Comparison of ENCODE assay signal across 29 mouse cellular contexts in genomic region chr12:25947107-25947506, GRCm38 (mm10).
DNase-seq lines count a peak whose midpoint lies in the region; ATAC-seq and TF ChIP-seq lines count a peak whose summit lies in the region.
"Had no signal": no experiment of that assay in that cellular context is flagged by ENCODE, and none has a peak within 500 bp of the region (broad histone marks: within the 10 kb centered on the region; RNA-seq: fewer than 3 reads in every experiment).

No protein-coding gene starts in this region.

- no peaks in the 10 kb centered on the region for H3K27me3 ChIP-seq in midbrain, postnatal 0 days (ENCODE audit: insufficient read depth, low read length)
- no peaks in the 10 kb centered on the region for H3K27me3 ChIP-seq in midbrain, embryonic 11.5 days (ENCODE audit: control insufficient read depth, insufficient read depth, low read length)
- H3K27me3 ChIP-seq in midbrain, embryonic 15.5 days (replicated peaks): no peaks in the 10 kb centered on the region
- no peaks in the 10 kb centered on the region for H3K27me3 ChIP-seq in intestine, postnatal 0 days (replicated peaks; ENCODE audit: control insufficient read depth, insufficient read depth, low read length)
- H3K27me3 ChIP-seq: embryonic facial prominence, embryonic 15.5 days; forebrain, embryonic 12.5 days; heart, embryonic 15.5 days; intestine, embryonic 15.5 days; limb, embryonic 12.5 days; midbrain, embryonic 12.5 days; neural tube, embryonic 15.5 days had no signal

- TF ChIP-seq CTCF in midbrain, postnatal 0 days (IDR thresholded peaks at IDR 0.05): no peak
- no peak for TF ChIP-seq CTCF in intestine, postnatal 0 days (IDR thresholded peaks at IDR 0.05; ENCODE audit: low read depth)

- 87% methylated on average over 7 of the region's 7 CpGs for WGBS in midbrain, postnatal 0 days
- WGBS in midbrain, embryonic 11.5 days: 88% methylated on average over 7 of the region's 7 CpGs
- WGBS in midbrain, embryonic 15.5 days: 86% methylated on average over 7 of the region's 7 CpGs
- 82% methylated on average over 7 of the region's 7 CpGs for WGBS in intestine, postnatal 0 days

- no peak overlapping the region for H3K4me2 ChIP-seq in midbrain, postnatal 0 days (ENCODE audit: low read depth, low read length, poor library complexity, severe bottlenecking)
- H3K4me2 ChIP-seq in midbrain, embryonic 11.5 days: no peak overlapping the region
- H3K4me2 ChIP-seq in midbrain, embryonic 15.5 days: no peak overlapping the region
- no peak overlapping the region for H3K4me2 ChIP-seq in intestine, postnatal 0 days (replicated peaks; ENCODE audit: low read depth)
- H3K4me2 ChIP-seq: embryonic facial prominence, embryonic 15.5 days; forebrain, embryonic 12.5 days; heart, embryonic 15.5 days; hindbrain, embryonic 14.5 days; intestine, embryonic 15.5 days; limb, embryonic 12.5 days; liver, embryonic 11.5 days; midbrain, embryonic 12.5 days; neural tube, embryonic 15.5 days had no signal

- H3K9ac ChIP-seq in midbrain, postnatal 0 days (replicated peaks; ENCODE audit: low read length, poor library complexity, severe bottlenecking): no peak overlapping the region
- no peak overlapping the region for H3K9ac ChIP-seq in midbrain, embryonic 11.5 days (ENCODE audit: low read length)
- no peak overlapping the region for H3K9ac ChIP-seq in midbrain, embryonic 15.5 days
- no peak overlapping the region for H3K9ac ChIP-seq in intestine, postnatal 0 days (ENCODE audit: low read depth, low read length)
- H3K9ac ChIP-seq: embryonic facial prominence, embryonic 15.5 days; forebrain, embryonic 12.5 days; forebrain, postnatal 0 days; heart, embryonic 15.5 days; hindbrain, embryonic 14.5 days; intestine, embryonic 15.5 days; limb, embryonic 12.5 days; midbrain, embryonic 12.5 days; neural tube, embryonic 15.5 days had no signal

- DNase-seq in heart, adult 11 months: peak; percentile 83
- no peak for DNase-seq in heart, adult 8-10 months (ENCODE audit: low spot score)
- DNase-seq in midbrain, postnatal 0 days (ENCODE audit: low spot score): peak; percentile 53
- no peak for DNase-seq in midbrain, embryonic 11.5 days (ENCODE audit: low spot score, missing footprints)
- peak; percentile 71 for DNase-seq in cerebellum, adult 9-10 months
- DNase-seq in cerebellum, postnatal 36 days: peak; percentile 22 to 25
- DNase-seq: adrenal gland, adult 8-10 months; forebrain, postnatal 0 days; kidney, adult 9 months; kidney, postnatal 10 days; layer of hippocampus, postnatal 36 days; lung, postnatal 36 days; retina, postnatal 1 day; right cerebral cortex, postnatal 14 days; thymus, adult 18-20 months; thymus, postnatal 25 days had no signal

- H3K9me3 ChIP-seq in midbrain, postnatal 0 days (ENCODE audit: low read length): no peaks in the 10 kb centered on the region
- H3K9me3 ChIP-seq in midbrain, embryonic 11.5 days (ENCODE audit: control insufficient read depth, low read length): no peaks in the 10 kb centered on the region
- H3K9me3 ChIP-seq in midbrain, embryonic 15.5 days: no peaks in the 10 kb centered on the region
- no peaks in the 10 kb centered on the region for H3K9me3 ChIP-seq in intestine, postnatal 0 days (ENCODE audit: control insufficient read depth)
- H3K9me3 ChIP-seq: embryonic facial prominence, embryonic 10.5 days; embryonic facial prominence, embryonic 15.5 days; forebrain, embryonic 12.5 days; heart, embryonic 15.5 days; intestine, embryonic 15.5 days; limb, embryonic 12.5 days; midbrain, embryonic 12.5 days; neural tube, embryonic 15.5 days had no signal

- no peak overlapping the region for H3K4me3 ChIP-seq in midbrain, postnatal 0 days (ENCODE audit: low read depth, low read length)
- no peak overlapping the region for H3K4me3 ChIP-seq in midbrain, embryonic 11.5 days (ENCODE audit: low read depth, low read length)
- no peak overlapping the region for H3K4me3 ChIP-seq in midbrain, embryonic 15.5 days
- H3K4me3 ChIP-seq in intestine, postnatal 0 days (ENCODE audit: low read depth, low read length): no peak overlapping the region
- H3K4me3 ChIP-seq: embryonic facial prominence, embryonic 10.5 days; embryonic facial prominence, embryonic 15.5 days; forebrain, embryonic 12.5 days; heart, embryonic 15.5 days; intestine, embryonic 15.5 days; limb, embryonic 12.5 days; midbrain, embryonic 12.5 days; neural tube, embryonic 15.5 days had no signal

- no peaks in the 10 kb centered on the region for H3K4me1 ChIP-seq in midbrain, postnatal 0 days (ENCODE audit: insufficient read depth, low read length)
- H3K4me1 ChIP-seq in midbrain, embryonic 11.5 days (ENCODE audit: control insufficient read depth, insufficient read depth, low read length): no peaks in the 10 kb centered on the region
- H3K4me1 ChIP-seq in midbrain, embryonic 15.5 days: no peaks in the 10 kb centered on the region
- H3K4me1 ChIP-seq in intestine, postnatal 0 days (replicated peaks; ENCODE audit: control insufficient read depth, insufficient read depth, low read length): no peaks in the 10 kb centered on the region
- H3K4me1 ChIP-seq: embryonic facial prominence, embryonic 10.5 days; embryonic facial prominence, embryonic 15.5 days; forebrain, embryonic 12.5 days; heart, embryonic 15.5 days; intestine, embryonic 15.5 days; limb, embryonic 12.5 days; midbrain, embryonic 12.5 days; neural tube, embryonic 15.5 days had no signal

- no peak for ATAC-seq in midbrain, postnatal 0 days (ENCODE audit: low FRiP score)
- no peak for ATAC-seq in midbrain, embryonic 11.5 days (ENCODE audit: low FRiP score)
- ATAC-seq in midbrain, embryonic 15.5 days (replicated peaks): no peak
- no peak for ATAC-seq in intestine, postnatal 0 days
- ATAC-seq: forebrain, postnatal 0 days; intestine, embryonic 15.5 days had no signal

- H3K36me3 ChIP-seq in midbrain, postnatal 0 days (ENCODE audit: insufficient read depth, low read length): no peaks in the 10 kb centered on the region
- H3K36me3 ChIP-seq in midbrain, embryonic 11.5 days (ENCODE audit: control insufficient read depth, insufficient read depth, low read length): no peaks in the 10 kb centered on the region
- H3K36me3 ChIP-seq in midbrain, embryonic 15.5 days (replicated peaks): no peaks in the 10 kb centered on the region
- H3K36me3 ChIP-seq in intestine, postnatal 0 days (ENCODE audit: control insufficient read depth, insufficient read depth): no peaks in the 10 kb centered on the region
- H3K36me3 ChIP-seq: embryonic facial prominence, embryonic 10.5 days; embryonic facial prominence, embryonic 15.5 days; forebrain, embryonic 12.5 days; G1E; heart, embryonic 15.5 days; intestine, embryonic 15.5 days; limb, embryonic 12.5 days; midbrain, embryonic 12.5 days; neural tube, embryonic 15.5 days had no signal

- H3K27ac ChIP-seq in midbrain, postnatal 0 days (ENCODE audit: low read depth, low read length): no peak overlapping the region
- no peak overlapping the region for H3K27ac ChIP-seq in midbrain, embryonic 11.5 days (ENCODE audit: low read depth, low read length)
- no peak overlapping the region for H3K27ac ChIP-seq in midbrain, embryonic 15.5 days
- no peak overlapping the region for H3K27ac ChIP-seq in intestine, postnatal 0 days (ENCODE audit: low read depth, low read length)
- H3K27ac ChIP-seq: embryonic facial prominence, embryonic 10.5 days; embryonic facial prominence, embryonic 15.5 days; forebrain, embryonic 12.5 days; heart, embryonic 15.5 days; hindbrain, embryonic 14.5 days; intestine, embryonic 15.5 days; limb, embryonic 12.5 days; midbrain, embryonic 12.5 days; neural tube, embryonic 15.5 days had no signal

Comparison
In these comparisons a context has a peak if more than half of its experiments do, and no peak if none do; other contexts are left out.
1. DNase-seq: peak in heart, adult 11 months (single experiment), midbrain, postnatal 0 days (single experiment), cerebellum, adult 9-10 months (single experiment) and cerebellum, postnatal 36 days (2 of 2); none in heart, adult 8-10 months (single experiment) and midbrain, embryonic 11.5 days (single experiment).